Mouse (Mus musculus) stomach, postnatal 0 days (tissue): ENCODE results near the gene Plxna4.

ENCODE experiments used
- CTCF ChIP-seq: IDR thresholded peaks from 2 replicates; pipeline ENCODE4 v1.5.1; 2016; ENCODE audit warnings: antibody characterized with exemption, low read depth, mild to moderate bottlenecking, moderate library complexity
- EP300 ChIP-seq: optimal IDR thresholded peaks from 2 replicates; pipeline ENCODE3; 2016; ENCODE audit warnings: antibody characterized with exemption

DNA sequence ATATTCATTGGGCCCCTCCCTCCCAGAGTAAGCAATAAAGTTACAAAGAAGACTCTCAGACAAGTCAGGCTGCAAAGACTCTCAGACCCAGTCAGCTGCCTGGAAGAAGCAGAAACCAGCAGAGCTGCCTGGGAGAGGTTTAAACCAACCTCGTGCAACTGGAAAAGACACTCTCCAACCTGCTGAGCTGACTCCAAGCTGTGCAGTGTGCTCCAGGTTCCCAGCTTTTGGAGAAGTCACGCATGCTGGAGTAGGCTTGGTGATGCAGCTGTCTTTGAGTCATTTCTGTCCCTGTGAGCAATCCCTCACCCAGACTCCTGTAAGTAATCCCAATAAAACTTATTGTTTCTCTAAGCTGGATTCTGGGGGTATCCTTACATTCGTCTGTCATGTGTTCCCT is 369.4 kb downstream of the Plxna4 start:
- TF ChIP-seq EP300, result no peak
- TF ChIP-seq CTCF, result no peak
